In the genomic region with DNA sequence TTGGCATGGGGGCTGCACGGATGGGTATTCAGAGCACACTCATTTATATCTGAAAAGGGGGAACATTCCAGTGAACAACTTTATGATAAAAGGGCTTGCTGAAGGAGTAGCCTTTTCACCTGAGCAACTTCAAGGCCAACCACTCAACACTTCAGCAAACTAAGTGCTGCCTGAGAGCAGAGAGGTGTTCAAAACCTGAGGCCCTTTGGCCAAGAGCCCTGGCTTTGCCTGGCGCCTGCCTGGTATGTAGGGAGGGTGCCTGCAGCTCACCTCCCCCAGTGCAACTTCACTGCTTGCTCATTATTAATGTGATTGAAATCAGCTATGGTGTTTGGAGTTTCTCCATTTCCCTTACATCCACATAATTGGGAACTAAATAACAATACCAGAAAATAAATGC, we compare ENCODE assay signal across 28 mouse cellular contexts. TPM values are rescaled to one million over a fixed set of nuclear protein-coding genes. Genes with fewer than 3 reads are reported as not detected.
DNase-seq lines count a peak whose midpoint lies in the region; ATAC-seq lines count a peak whose summit lies in the region.
"Had no signal": no experiment of that assay in that cellular context is flagged by ENCODE, and none has a peak within 500 bp of the region (broad histone marks: within the 10 kb centered on the region; RNA-seq: fewer than 3 reads in every experiment).

No protein-coding gene starts in this region.

- DNase-seq in lung, adult 18-20 months = peak; percentile 23 to 30
- DNase-seq in lung, postnatal 25 days (ENCODE audit: low spot score) = no peak
- peak; percentile 20 for DNase-seq in lung, postnatal 14 days
- no peak for DNase-seq in cerebellum, adult 9-11 months
- DNase-seq in left cerebral cortex, postnatal 36 days (ENCODE audit: low spot score in 2 of 2) = no peak
- no peak for DNase-seq in left cerebral cortex, postnatal 10 days (ENCODE audit: extremely low spot score in 1 of 2, low spot score in 2 of 2)
- DNase-seq: adrenal gland, postnatal 10 days; adrenal gland, postnatal 36 days; B cell, adult 2 months; cerebellum, adult 18-20 months; cerebellum, adult 9-10 months; cerebellum, postnatal 25 days; gastrocnemius, postnatal 10 days; gastrocnemius, postnatal 36 days; heart, adult 2 months; heart, postnatal 14 days; heart, postnatal 4 days had no signal

- H3K27me3 ChIP-seq in lung, embryonic 16.5 days (ENCODE audit: control insufficient read depth, insufficient read depth, low read depth, low read length) = no peaks in the 10 kb centered on the region
- H3K27me3 ChIP-seq: CH12.LX; embryonic facial prominence, embryonic 15.5 days; heart, embryonic 13.5 days; Patski had no signal

- no peaks in the 10 kb centered on the region for H3K9me3 ChIP-seq in lung, embryonic 16.5 days (ENCODE audit: control insufficient read depth, low read length)
- H3K9me3 ChIP-seq: embryonic facial prominence, embryonic 12.5 days; embryonic facial prominence, embryonic 15.5 days; G1E; heart, embryonic 10.5 days; heart, embryonic 13.5 days had no signal

- H3K4me1 ChIP-seq in lung, embryonic 16.5 days (replicated peaks; ENCODE audit: control insufficient read depth, insufficient read depth, low read length) = no peaks in the 10 kb centered on the region
- H3K4me1 ChIP-seq: embryonic facial prominence, embryonic 12.5 days; embryonic facial prominence, embryonic 15.5 days; heart, embryonic 10.5 days; heart, embryonic 13.5 days had no signal

- 55% methylated on average over 2 of the region's 2 CpGs for WGBS in lung, embryonic 16.5 days

- no peaks in the 10 kb centered on the region for H3K36me3 ChIP-seq in lung, embryonic 16.5 days (ENCODE audit: control insufficient read depth, insufficient read depth, low read length)
- H3K36me3 ChIP-seq: embryonic facial prominence, embryonic 12.5 days; embryonic facial prominence, embryonic 15.5 days; G1E; heart, embryonic 10.5 days; heart, embryonic 13.5 days had no signal

- no peak overlapping the region for H3K4me2 ChIP-seq in lung, embryonic 16.5 days (ENCODE audit: low read depth, low read length)
- H3K4me2 ChIP-seq: embryonic facial prominence, embryonic 12.5 days; embryonic facial prominence, embryonic 15.5 days; heart, embryonic 13.5 days; hindbrain, embryonic 14.5 days had no signal

- peak; percentile 84 for ATAC-seq in lung, embryonic 16.5 days (ENCODE audit: low read depth)
- ATAC-seq: forebrain, embryonic 14.5 days; Patski had no signal

- no peak overlapping the region; the same call in 1 of the 2 replicates for H3K27ac ChIP-seq in lung, embryonic 16.5 days (ENCODE audit: low read length)
- H3K27ac ChIP-seq: embryonic facial prominence, embryonic 12.5 days; embryonic facial prominence, embryonic 15.5 days; heart, adult 2 months; heart, embryonic 10.5 days; heart, embryonic 13.5 days; hindbrain, embryonic 14.5 days had no signal

- intact Hi-C loops in left cerebral cortex, postnatal 36 days (cut with DNase I) = no loop called here
- intact Hi-C loops in left cerebral cortex, postnatal 10 days (cut with DNase I) = no loop called here

- no peak overlapping the region for H3K4me3 ChIP-seq in lung, embryonic 16.5 days (ENCODE audit: low read length)
- H3K4me3 ChIP-seq: embryonic facial prominence, embryonic 12.5 days; embryonic facial prominence, embryonic 15.5 days; heart, adult 2 months; heart, embryonic 10.5 days; heart, embryonic 13.5 days had no signal

- H3K9ac ChIP-seq in lung, embryonic 16.5 days (ENCODE audit: low read length) = no peak overlapping the region
- H3K9ac ChIP-seq: embryonic facial prominence, embryonic 12.5 days; embryonic facial prominence, embryonic 15.5 days; heart, embryonic 13.5 days; hindbrain, embryonic 14.5 days had no signal

RNA-seq across cellular contexts. Expression of gene Tceanc, which starts 28.1 kb away (rescaled TPM):
- 7.6 and 9.1 TPM in 2 replicates for polyA plus RNA-seq in lung, embryonic 16.5 days (2015; fragmentation: Nextera tagmentation; extraction: Ambion mirVana)
- 1 to 10 TPM; 1.7 to 2.2 TPM for total RNA-seq in left cerebral cortex, postnatal 36 days (2021)
- total RNA-seq in left cerebral cortex, postnatal 10 days (2021) = 1 to 10 TPM; 1.8 to 2.0 TPM

RNA-seq across cellular contexts. Expression of gene Egfl6, which starts 39.0 kb away (rescaled TPM):
- polyA plus RNA-seq in lung, embryonic 16.5 days (2015; fragmentation: Nextera tagmentation; extraction: Ambion mirVana) = 98.2 and 123 TPM in 2 replicates
- total RNA-seq in left cerebral cortex, postnatal 36 days (2021) = 1 to 10 TPM; 2.5 to 2.8 TPM
- 1 to 10 TPM; 3.1 to 3.5 TPM for total RNA-seq in left cerebral cortex, postnatal 10 days (2021)
- total RNA-seq: common myeloid progenitor, adult 5-6 weeks; G1E had no signal
- polyA plus RNA-seq: G1E, Patski had no signal

Comparison
In these comparisons a context has a peak if more than half of its experiments do, and no peak if none do; other contexts are left out.
1. DNase-seq: peak in lung, adult 18-20 months (2 of 2) and lung, postnatal 14 days (single experiment); none in lung, postnatal 25 days (single experiment), cerebellum, adult 9-11 months (single experiment), left cerebral cortex, postnatal 36 days (0 of 2) and left cerebral cortex, postnatal 10 days (0 of 2).